Mouse (Mus musculus) CH12.LX (cell line): ENCODE data around the gene Top3a. TPM values are rescaled to one million over a fixed set of nuclear protein-coding genes. Genes with fewer than 3 reads are reported as not detected.

ENCODE experiments used
- DNase-seq: peaks from one replicate; pipeline ENCODE4 v3.0.0-alpha.2; 2013; ENCODE audit errors: extremely low read depth
- H3K27ac ChIP-seq: 2 replicates; pipeline ENCODE4 v1.5.1; 2012; ENCODE audit warnings: low read depth, mild to moderate bottlenecking, control low read depth, moderate library complexity; ENCODE audit not compliant: insufficient read depth
- H3K27me3 ChIP-seq: replicated peaks from 2 replicates; pipeline ENCODE3; 2012; ENCODE audit warnings: inconsistent platforms
- H3K36me3 ChIP-seq, 2 experiments: replicated peaks in 1 of 2; 2 replicates each; pipeline versions ENCODE3 to v1.6.1; 2012; ENCODE audit warnings: inconsistent platforms in 1 of 2, low read length in 1 of 2, mild to moderate bottlenecking in 1 of 2, mixed read lengths in 1 of 2, moderate library complexity in 1 of 2; ENCODE audit not compliant: control insufficient read depth in 1 of 2, insufficient read depth in 1 of 2
- H3K4me1 ChIP-seq, 2 experiments: 2 replicates each; pipeline ENCODE4 v1.6.1; 2012; ENCODE audit warnings: inconsistent platforms in 1 of 2, moderate library complexity in 1 of 2; ENCODE audit not compliant: insufficient read depth in 2 of 2, control insufficient read depth in 1 of 2
- H3K4me2 ChIP-seq: 2 replicates; pipeline ENCODE4 v1.6.1; 2012; ENCODE audit warnings: low read depth, mild to moderate bottlenecking, control low read depth; ENCODE audit not compliant: poor library complexity, insufficient read depth, severe bottlenecking
- H3K4me3 ChIP-seq, 3 experiments: fragments of 150-350 bp in 1 of 3; sonication (generic) in 1 of 3; replicated peaks in 1 of 3; 2 replicates each; pipeline versions ENCODE3 to v1.5.1; 2011 to 2012; ENCODE audit warnings: low read depth in 2 of 3, low read length in 2 of 3, mild to moderate bottlenecking in 2 of 3, moderate library complexity in 2 of 3, control low read depth in 1 of 3, improper control_type of control experiment in 1 of 3, inconsistent platforms in 1 of 3, mixed read lengths in 1 of 3; ENCODE audit not compliant: poor library complexity in 1 of 3
- H3K79me2 ChIP-seq: replicated peaks from 2 replicates; pipeline ENCODE4 v1.6.1; 2012; ENCODE audit warnings: mild to moderate bottlenecking, moderate library complexity; ENCODE audit not compliant: control insufficient read depth, poor library complexity, insufficient read depth, severe bottlenecking; ENCODE audit errors: extremely low read depth
- H3K9ac ChIP-seq: 2 replicates; pipeline ENCODE4 v1.6.1; 2012; ENCODE audit warnings: low read depth, mild to moderate bottlenecking, control low read depth, moderate library complexity; ENCODE audit not compliant: insufficient read depth
- H3K9me3 ChIP-seq: replicated peaks from 2 replicates; pipeline ENCODE3; 2012; ENCODE audit warnings: low read length, inconsistent platforms, mixed read lengths
- BHLHE40 ChIP-seq: IDR thresholded peaks from 2 replicates; pipeline ENCODE4 v1.6.1; 2011; ENCODE audit warnings: mild to moderate bottlenecking, low read depth, low read length, improper control_type of control experiment
- CHD1 ChIP-seq: IDR thresholded peaks from 2 replicates; pipeline ENCODE4 v1.6.1; 2012; ENCODE audit warnings: low read depth, low read length, improper control_type of control experiment, inconsistent platforms
- CHD2 ChIP-seq: IDR thresholded peaks from 2 replicates; pipeline ENCODE4 v1.6.1; 2011; ENCODE audit warnings: low read length, improper control_type of control experiment
- CTCF ChIP-seq, 2 experiments: IDR thresholded peaks in 1 of 2; conservative IDR thresholded peaks in 1 of 2; 2 replicates each; pipeline ENCODE4 v1.5.1; 2011 to 2012; ENCODE audit warnings: low read depth in 2 of 2, low read length in 2 of 2, improper control_type of control experiment in 1 of 2, inconsistent platforms in 1 of 2, mild to moderate bottlenecking in 1 of 2, moderate library complexity in 1 of 2
- E2F4 ChIP-seq: IDR thresholded peaks from 2 replicates; pipeline ENCODE4 v1.6.1; 2011; ENCODE audit warnings: low read depth, low read length, improper control_type of control experiment; ENCODE audit not compliant: insufficient replicate concordance
- ELF1 ChIP-seq: IDR thresholded peaks from 2 replicates; pipeline ENCODE4 v1.6.1; 2014; ENCODE audit warnings: low read depth, mild to moderate bottlenecking, inconsistent platforms, low read length, improper control_type of control experiment
- EP300 ChIP-seq: IDR thresholded peaks from 2 replicates; pipeline ENCODE4 v1.6.1; 2011; ENCODE audit warnings: low read length, improper control_type of control experiment
- ETS1 ChIP-seq: conservative IDR thresholded peaks from 2 replicates; pipeline ENCODE4 v1.6.1; 2012; ENCODE audit warnings: low read depth, mild to moderate bottlenecking, inconsistent platforms, low read length, improper control_type of control experiment, moderate library complexity
- GABPA ChIP-seq: IDR thresholded peaks from 2 replicates; pipeline ENCODE4 v1.6.1; 2012; ENCODE audit warnings: low read depth, low read length, improper control_type of control experiment, inconsistent platforms; ENCODE audit not compliant: insufficient replicate concordance
- HCFC1 ChIP-seq: IDR thresholded peaks from 2 replicates; pipeline ENCODE4 v1.6.1; 2012; ENCODE audit warnings: low read depth, mild to moderate bottlenecking, inconsistent platforms, low read length, improper control_type of control experiment
- IRF4 ChIP-seq: IDR thresholded peaks from 2 replicates; pipeline ENCODE4 v1.6.1; 2014; ENCODE audit warnings: low read depth, mild to moderate bottlenecking, inconsistent platforms, low read length, improper control_type of control experiment
- JUN ChIP-seq: IDR thresholded peaks from 2 replicates; pipeline ENCODE4 v1.6.1; 2011; ENCODE audit warnings: low read depth, mild to moderate bottlenecking, low read length, improper control_type of control experiment, moderate library complexity; ENCODE audit not compliant: insufficient read depth
- JUND ChIP-seq: conservative IDR thresholded peaks from 2 replicates; pipeline ENCODE4 v1.6.1; 2011; ENCODE audit warnings: low read depth, low read length, improper control_type of control experiment
- KAT2A ChIP-seq: IDR thresholded peaks from 2 replicates; pipeline ENCODE4 v1.6.1; 2012; ENCODE audit warnings: low read length, improper control_type of control experiment, inconsistent platforms; ENCODE audit not compliant: insufficient replicate concordance
- MAFK ChIP-seq: IDR thresholded peaks from 2 replicates; pipeline ENCODE4 v1.6.1; 2011; ENCODE audit warnings: low read length, improper control_type of control experiment; ENCODE audit not compliant: insufficient replicate concordance
- MAX ChIP-seq: IDR thresholded peaks from 2 replicates; pipeline ENCODE4 v1.6.1; 2011; ENCODE audit warnings: low read length, improper control_type of control experiment
- MAZ ChIP-seq: IDR thresholded peaks from 2 replicates; pipeline ENCODE4 v1.6.1; 2012; ENCODE audit warnings: low read depth, mild to moderate bottlenecking, inconsistent platforms, low read length, improper control_type of control experiment, moderate library complexity
- MEF2A ChIP-seq: IDR thresholded peaks from 2 replicates; pipeline ENCODE4 v1.6.1; 2014; ENCODE audit warnings: low read depth, mild to moderate bottlenecking, inconsistent platforms, low read length, improper control_type of control experiment, borderline replicate concordance
- MXI1 ChIP-seq: IDR thresholded peaks from 2 replicates; pipeline ENCODE4 v1.6.1; 2011; ENCODE audit warnings: mild to moderate bottlenecking, low read depth, low read length, improper control_type of control experiment
- MYC ChIP-seq: IDR thresholded peaks from 2 replicates; pipeline ENCODE4 v1.6.1; 2011; ENCODE audit warnings: low read depth, mild to moderate bottlenecking, improper control_type of control experiment, low read length
- NELFE ChIP-seq: IDR thresholded peaks from 2 replicates; pipeline ENCODE4 v1.6.1; 2011; ENCODE audit warnings: low read depth, low read length, improper control_type of control experiment
- NRF1 ChIP-seq: IDR thresholded peaks from 2 replicates; pipeline ENCODE4 v1.6.1; 2014; ENCODE audit warnings: low read depth, mild to moderate bottlenecking, inconsistent platforms, low read length, improper control_type of control experiment, moderate library complexity
- PAX5 ChIP-seq: IDR thresholded peaks from 2 replicates; pipeline ENCODE4 v1.6.1; 2012; ENCODE audit warnings: low read length, inconsistent platforms, mixed read lengths
- POLR2A ChIP-seq: IDR thresholded peaks from 2 replicates; pipeline ENCODE4 v1.6.1; 2011; ENCODE audit warnings: low read depth, mild to moderate bottlenecking, improper control_type of control experiment, low read length
- POLR2AphosphoS2 ChIP-seq: IDR thresholded peaks from 2 replicates; pipeline ENCODE4 v1.6.1; 2011; ENCODE audit warnings: low read depth, low read length, improper control_type of control experiment
- RAD21 ChIP-seq: IDR thresholded peaks from 2 replicates; pipeline ENCODE4 v1.6.1; 2011; ENCODE audit warnings: low read depth, mild to moderate bottlenecking, low read length, improper control_type of control experiment, moderate library complexity
- RCOR1 ChIP-seq: conservative IDR thresholded peaks from 2 replicates; pipeline ENCODE4 v1.6.1; 2012; ENCODE audit warnings: low read depth, mild to moderate bottlenecking, inconsistent platforms, low read length, improper control_type of control experiment
- SMC3 ChIP-seq: IDR thresholded peaks from 2 replicates; pipeline ENCODE4 v1.6.1; 2011; ENCODE audit warnings: low read depth, low read length, improper control_type of control experiment
- TBP ChIP-seq: conservative IDR thresholded peaks from 2 replicates; pipeline ENCODE4 v1.6.1; 2011; ENCODE audit warnings: low read depth, low read length, improper control_type of control experiment
- TCF12 ChIP-seq: IDR thresholded peaks from 2 replicates; pipeline ENCODE4 v1.6.1; 2014; ENCODE audit warnings: low read depth, mild to moderate bottlenecking, inconsistent platforms, low read length, improper control_type of control experiment
- UBTF ChIP-seq: IDR thresholded peaks from 2 replicates; pipeline ENCODE4 v1.6.1; 2012; ENCODE audit warnings: low read depth, mild to moderate bottlenecking, inconsistent platforms, low read length, improper control_type of control experiment, moderate library complexity
- USF1 ChIP-seq: IDR thresholded peaks from 2 replicates; pipeline ENCODE4 v1.6.1; 2014; ENCODE audit warnings: low read depth, mild to moderate bottlenecking, inconsistent platforms, low read length, improper control_type of control experiment
- USF2 ChIP-seq: conservative IDR thresholded peaks from 2 replicates; pipeline ENCODE4 v1.6.1; 2011; ENCODE audit warnings: low read depth, low read length, improper control_type of control experiment
- ZC3H11A ChIP-seq: IDR thresholded peaks from 2 replicates; pipeline ENCODE4 v1.6.1; 2012; ENCODE audit warnings: low read depth, mild to moderate bottlenecking, inconsistent platforms, low read length, improper control_type of control experiment
- ZKSCAN1 ChIP-seq: IDR thresholded peaks from 2 replicates; pipeline ENCODE4 v1.6.1; 2012; ENCODE audit warnings: low read depth, inconsistent platforms, low read length, improper control_type of control experiment, borderline replicate concordance
- ZMIZ1 ChIP-seq: IDR thresholded peaks from 2 replicates; pipeline ENCODE4 v1.6.1; 2012; ENCODE audit warnings: low read depth, mild to moderate bottlenecking, inconsistent platforms, low read length, improper control_type of control experiment
- ZNF384 ChIP-seq: IDR thresholded peaks from 2 replicates; pipeline ENCODE4 v1.6.1; 2012; ENCODE audit warnings: low read depth, low read length, improper control_type of control experiment, inconsistent platforms
- dilution Hi-C: fragments of 300-500 bp; cut with MboI; formaldehyde crosslinking; loops from 2 replicates; pipeline ENCODE4 v1.14.3; 2020; ENCODE audit warnings: low sequenced_read_pairs; ENCODE audit not compliant: extremely low pct_unique_long_range_greater_than_20kb, extremely low pct_ligation_motif_present
- in situ Hi-C: fragments of 300-500 bp; cut with MboI; formaldehyde crosslinking; loops from 3 replicates; pipeline ENCODE4 v1.14.3; 2019; ENCODE audit warnings: low sequenced_read_pairs, low pct_ligation_motif_present, low pct_unique_long_range_greater_than_20kb, mixed read lengths
- polyA plus RNA-seq: library from polyadenylated mRNA; unstranded; fragments of >175 nt; gene quantifications from 2 replicates; pipeline ENCODE4 v1.2.1, GENCODE M21; 2012; ENCODE audit warnings: low read depth; ENCODE audit not compliant: insufficient read length
- total RNA-seq, 2 experiments: library from RNA; depleted of rRNA; stranded (reverse); fragments of 300-350 nt in 1 of 2; fragments of >200 nt in 1 of 2; gene quantifications; 2 replicates each; pipeline ENCODE4 v1.2.3; 2012 to 2014

Gene Top3a
- total RNA-seq (2012; rRNA removed): 28.8 and 28.9 TPM in 2 replicates
- total RNA-seq (2014; rRNA removed): 19.6 and 20.6 TPM in 2 replicates
- 38.9 and 43.7 TPM in 2 replicates for polyA plus RNA-seq

DNA sequence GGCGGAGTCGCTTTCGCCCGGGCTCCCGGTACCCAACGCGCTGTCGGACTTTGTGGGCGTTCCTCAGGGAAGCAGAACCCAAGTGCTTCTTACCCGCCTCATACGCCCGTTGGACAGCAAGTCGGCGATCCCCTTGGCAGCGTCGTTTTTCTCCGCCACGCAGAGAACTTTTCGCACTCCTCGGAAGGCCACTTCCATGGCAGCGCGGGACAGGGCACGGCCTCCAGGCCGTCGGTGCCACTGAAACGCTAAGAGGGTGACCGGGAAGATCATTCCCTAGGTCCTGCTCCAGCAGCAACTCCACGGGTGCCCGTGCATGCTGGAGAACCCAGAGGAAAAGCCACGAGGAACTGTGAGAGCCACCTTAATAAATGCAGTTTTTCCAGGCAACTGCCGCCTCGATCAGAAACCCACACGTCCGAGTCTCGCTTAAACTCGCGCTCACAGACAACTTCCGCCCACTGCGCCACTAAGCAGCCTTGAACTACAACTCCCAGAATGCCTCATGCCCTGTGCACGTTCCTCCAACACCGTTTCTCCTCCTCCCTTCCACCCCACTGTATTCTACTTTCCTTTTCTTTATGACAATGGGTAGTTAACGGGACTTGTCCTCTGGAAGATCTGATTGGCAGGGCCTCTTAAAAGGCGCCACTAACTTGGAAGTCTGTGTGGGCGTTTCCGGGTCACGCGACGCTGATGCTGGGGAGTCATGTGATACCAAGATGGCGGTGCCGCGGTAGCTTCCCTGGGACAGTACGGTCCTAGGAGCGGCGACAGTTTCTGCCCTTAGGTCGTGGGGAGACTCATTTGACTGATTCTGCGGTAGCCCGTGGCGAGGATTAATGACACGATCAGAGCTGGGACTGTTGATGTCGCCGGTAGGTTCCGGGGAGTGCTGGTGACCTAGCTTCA lies at the start of gene Top3a, which contains the start of gene Smcr8:
Gene Top3a (minus strand): TSS at position 537 of the 912 bp plus-strand sequence.
Gene Smcr8 (plus strand): TSS at position 696 of the 912 bp plus-strand sequence.
- peak; percentile 96 for DNase-seq
- H3K4me2 ChIP-seq: peak within 1 kb of the TSS; percentile 90
- H3K4me1 ChIP-seq: peaks cover 3 to 63% of the 10 kb centered on the region in 2 experiments; a peak in 3 of 4 replicates
- H3K9ac ChIP-seq: peak within 1 kb of the TSS; percentile 89
- dilution Hi-C loops: no loop called here
- H3K9me3 ChIP-seq: no peaks in the 10 kb centered on the region
- H3K4me3 ChIP-seq: peak within 1 kb of the TSS; percentile 78 to 98 (median 79)
- H3K27ac ChIP-seq: peak within 1 kb of the TSS; percentile 90
- in situ Hi-C loops: loop anchor here (5.0 kb wide), 2 partner anchors 35 to 95 kb away; partner anchors contain the start of gene Shmt1
- H3K36me3 ChIP-seq: peaks cover 20 to 33% of the 10 kb centered on the region in 2 experiments
- no peaks in the 10 kb centered on the region for H3K27me3 ChIP-seq
- H3K79me2 ChIP-seq: peaks cover 87% of the 10 kb centered on the region
- TF ChIP-seq MXI1: peak; percentile 94
- TF ChIP-seq POLR2A: peak; percentile 84
- TF ChIP-seq CTCF (conservative IDR thresholded peaks at IDR 0.05 in 1 of 2, IDR thresholded peaks at IDR 0.05 in 1 of 2; ENCODE audit: low read depth in 2 of 2, low read length in 2 of 2): no peak
- TF ChIP-seq RAD21: no peak
- no peak for TF ChIP-seq JUN
- TF ChIP-seq ZC3H11A: no peak
- peak; percentile 55 for TF ChIP-seq JUND
- TF ChIP-seq NELFE: peak; percentile 94
- no peak; the same call in 1 of the 2 replicates for TF ChIP-seq CHD1
- TF ChIP-seq MYC: peak; percentile 99
- peak; percentile 86; the same call in 1 of the 2 replicates for TF ChIP-seq ZMIZ1
- TF ChIP-seq POLR2AphosphoS2: peak; percentile 92
- peak; percentile 90; the same call in 1 of the 2 replicates for TF ChIP-seq E2F4
- no peak; the same call in 1 of the 2 replicates for TF ChIP-seq GABPA
- TF ChIP-seq ZNF384: no peak
- TF ChIP-seq MAX: peak; percentile 94
- peak; percentile 98 for TF ChIP-seq CHD2
- no peak for TF ChIP-seq MAFK
- peak; percentile 98 for TF ChIP-seq ELF1
- TF ChIP-seq RCOR1: peak; percentile 93
- TF ChIP-seq MAZ: peak; percentile 62; the same call in 1 of the 2 replicates
- TF ChIP-seq MEF2A: peak; percentile 52
- TF ChIP-seq USF2: peak; percentile 96
- TF ChIP-seq EP300: peak; percentile 38; the same call in 1 of the 2 replicates
- TF ChIP-seq TCF12: peak; percentile 90
- no peak for TF ChIP-seq PAX5
- peak; percentile 67 for TF ChIP-seq ETS1
- TF ChIP-seq IRF4: no peak; the same call in none of the 2 replicates
- peak; percentile 64; the same call in 1 of the 2 replicates for TF ChIP-seq NRF1
- TF ChIP-seq SMC3: no peak; the same call in 1 of the 2 replicates
- peak; percentile 98 for TF ChIP-seq HCFC1
- no peak for TF ChIP-seq ZKSCAN1
- peak; percentile 100 for TF ChIP-seq BHLHE40
- peak; percentile 82 for TF ChIP-seq UBTF
- TF ChIP-seq KAT2A: peak; percentile 93; the same call in 1 of the 2 replicates
- peak; percentile 96 for TF ChIP-seq USF1
- TF ChIP-seq TBP: peak; percentile 71
